Mouse (Mus musculus) limb, embryonic 15.5 days (tissue): Measurements from ENCODE around the gene Sigmar1. TPM values are rescaled to one million over a fixed set of nuclear protein-coding genes. Genes with fewer than 3 reads are reported as not detected.

Experiments used
- ATAC-seq: fragments of 200-750 bp; cut with Nextera tagmentation; 2 replicates; pipeline ENCODE4 v1.8.0; 2017; ENCODE audit warnings: low read depth, moderate TSS enrichment; ENCODE audit not compliant: insufficient number of reproducible peaks, low FRiP score, low TSS enrichment
- H3K27ac ChIP-seq: fragments of 300-500 bp; sonication (generic); 2 replicates; pipeline ENCODE4 v1.5.1; 2015; ENCODE audit warnings: moderate library complexity, mild to moderate bottlenecking, inconsistent platforms
- H3K27me3 ChIP-seq: fragments of 300-500 bp; sonication (generic); 2 replicates; pipeline ENCODE4 v1.6.1; 2015; ENCODE audit warnings: inconsistent platforms
- H3K36me3 ChIP-seq: fragments of 300-500 bp; sonication (generic); 2 replicates; pipeline ENCODE4 v1.6.1; 2015; ENCODE audit warnings: inconsistent platforms
- H3K4me1 ChIP-seq: fragments of 300-500 bp; sonication (generic); 2 replicates; pipeline ENCODE4 v1.6.1; 2015; ENCODE audit warnings: inconsistent platforms
- H3K4me2 ChIP-seq: fragments of 300-500 bp; sonication (generic); 2 replicates; pipeline ENCODE4 v1.6.1; 2015; ENCODE audit warnings: mild to moderate bottlenecking, inconsistent platforms
- H3K4me3 ChIP-seq: fragments of 300-500 bp; sonication (generic); 2 replicates; pipeline ENCODE4 v1.5.1; 2015; ENCODE audit warnings: mild to moderate bottlenecking, inconsistent platforms
- H3K9ac ChIP-seq: fragments of 300-500 bp; sonication (generic); 2 replicates; pipeline ENCODE4 v1.6.1; 2015; ENCODE audit warnings: inconsistent platforms
- H3K9me3 ChIP-seq: fragments of 300-500 bp; sonication (generic); 2 replicates; pipeline ENCODE4 v1.6.1; 2016; ENCODE audit warnings: inconsistent platforms
- WGBS: fragments of 180-500 bp; shearing (Covaris S2); methylation state at CpG from one replicate; pipeline ENCODE4 v1.1.7; 2015; 5-methylcytosine and 5-hydroxymethylcytosine counted together
- polyA plus RNA-seq: library from polyadenylated mRNA; unstranded; fragments of >200 nt; fragmentation: Nextera tagmentation; extraction: Ambion mirVana; gene quantifications from 2 replicates; pipeline ENCODE4 v1.2.1, GENCODE M21; 2015

Gene Sigmar1
- polyA plus RNA-seq, 1 experiment from 2014 or later = 76.1 TPM

- H3K27me3 ChIP-seq = no peaks in the 10 kb centered on the region
- 85% methylated on average over 5 of the region's 5 CpGs for WGBS
- no peak overlapping the region for H3K4me3 ChIP-seq
- no peak overlapping the region for H3K4me2 ChIP-seq
- ATAC-seq = no peak
- H3K9ac ChIP-seq = no peak overlapping the region
- peaks cover 53% of the 10 kb centered on the region for H3K36me3 ChIP-seq
- peaks cover 45% of the 10 kb centered on the region for H3K4me1 ChIP-seq
- no peak overlapping the region for H3K27ac ChIP-seq
- no peaks in the 10 kb centered on the region for H3K9me3 ChIP-seq
Observed at GRCm38 (mm10) chr4:41715596-41715995, 40.4 kb downstream of the Sigmar1 start.

- Histone ChIP-seq H3K27ac (no peak overlapping the region), H3K4me2 (no peak overlapping the region), H3K9ac (no peak overlapping the region), H3K4me1 (peaks cover 45% of the 10 kb centered on the region), H3K4me3 (no peak overlapping the region), H3K9me3 (no peaks in the 10 kb centered on the region), H3K27me3 (no peaks in the 10 kb centered on the region), H3K36me3 (peaks cover 50% of the 10 kb centered on the region)
- WGBS = 76% methylated on average over 8 of the region's 8 CpGs
- ATAC-seq = no peak
Observed at GRCm38 (mm10) chr4:41715082-41715481, 40.9 kb downstream of the Sigmar1 start.

DNA sequence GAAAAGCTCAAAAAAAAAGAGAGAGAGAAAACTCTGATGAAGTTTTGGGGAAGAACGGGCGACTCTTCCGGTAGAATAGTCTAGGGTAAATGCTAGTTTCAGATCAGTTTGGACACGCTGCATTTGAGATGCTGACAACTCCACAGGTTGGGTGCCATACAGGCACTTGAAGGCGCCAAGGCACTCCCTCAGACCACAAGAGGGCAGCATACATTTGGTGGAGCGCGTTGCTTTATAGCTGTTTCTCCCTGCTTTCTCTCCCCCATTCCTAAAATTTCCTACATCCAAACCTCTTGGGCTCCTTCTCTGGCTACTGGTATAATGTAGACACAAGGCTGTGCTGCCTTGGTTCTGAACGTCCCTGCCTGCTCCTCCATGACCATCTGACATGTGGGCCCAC lies 41.7 kb downstream of the Sigmar1 start:
- Histone ChIP-seq H3K9ac (no peak overlapping the region), H3K27ac (no peak overlapping the region), H3K4me1 (peaks cover 45% of the 10 kb centered on the region), H3K27me3 (no peaks in the 10 kb centered on the region), H3K4me3 (peak overlapping the region; percentile 55), H3K36me3 (peaks cover 42% of the 10 kb centered on the region), H3K9me3 (no peaks in the 10 kb centered on the region), H3K4me2 (peak overlapping the region; percentile 84)
- no peak for ATAC-seq
- 16% methylated on average over 8 of the region's 8 CpGs for WGBS

- ATAC-seq = no peak
- H3K27ac ChIP-seq = peak within 1 kb of the TSS; percentile 61
- H3K36me3 ChIP-seq = peaks cover 34% of the 10 kb centered on the region
- no peaks in the 10 kb centered on the region for H3K27me3 ChIP-seq
- peak within 1 kb of the TSS; percentile 68 for H3K9ac ChIP-seq
- peak within 1 kb of the TSS; percentile 84 for H3K4me2 ChIP-seq
- peak within 1 kb of the TSS; percentile 55 for H3K4me3 ChIP-seq
- H3K9me3 ChIP-seq = no peaks in the 10 kb centered on the region
- H3K4me1 ChIP-seq = peaks cover 45% of the 10 kb centered on the region
- WGBS = under 1% methylated on average over 61 of the region's 61 CpGs
Observed at GRCm38 (mm10) chr4:41713197-41714067, 42.5 kb downstream of the Sigmar1 start, which contains the start of gene Rpp25l. Rpp25l (minus strand) TSS chr4:41713534.

- no peak for ATAC-seq
- H3K4me1 ChIP-seq = peaks cover 50% of the 10 kb centered on the region
- WGBS = 35% methylated on average over 31 of the region's 31 CpGs
- peak overlapping the region; percentile 68 for H3K9ac ChIP-seq
- peak overlapping the region; percentile 84 for H3K4me2 ChIP-seq
- peak overlapping the region; percentile 55 for H3K4me3 ChIP-seq
- H3K36me3 ChIP-seq = peaks cover 26% of the 10 kb centered on the region
- H3K27me3 ChIP-seq = peaks cover 2% of the 10 kb centered on the region
- no peaks in the 10 kb centered on the region for H3K9me3 ChIP-seq
- peak overlapping the region; percentile 61 for H3K27ac ChIP-seq
Observed at GRCm38 (mm10) chr4:41712421-41713196, 43.3 kb downstream of the Sigmar1 start.

DNA sequence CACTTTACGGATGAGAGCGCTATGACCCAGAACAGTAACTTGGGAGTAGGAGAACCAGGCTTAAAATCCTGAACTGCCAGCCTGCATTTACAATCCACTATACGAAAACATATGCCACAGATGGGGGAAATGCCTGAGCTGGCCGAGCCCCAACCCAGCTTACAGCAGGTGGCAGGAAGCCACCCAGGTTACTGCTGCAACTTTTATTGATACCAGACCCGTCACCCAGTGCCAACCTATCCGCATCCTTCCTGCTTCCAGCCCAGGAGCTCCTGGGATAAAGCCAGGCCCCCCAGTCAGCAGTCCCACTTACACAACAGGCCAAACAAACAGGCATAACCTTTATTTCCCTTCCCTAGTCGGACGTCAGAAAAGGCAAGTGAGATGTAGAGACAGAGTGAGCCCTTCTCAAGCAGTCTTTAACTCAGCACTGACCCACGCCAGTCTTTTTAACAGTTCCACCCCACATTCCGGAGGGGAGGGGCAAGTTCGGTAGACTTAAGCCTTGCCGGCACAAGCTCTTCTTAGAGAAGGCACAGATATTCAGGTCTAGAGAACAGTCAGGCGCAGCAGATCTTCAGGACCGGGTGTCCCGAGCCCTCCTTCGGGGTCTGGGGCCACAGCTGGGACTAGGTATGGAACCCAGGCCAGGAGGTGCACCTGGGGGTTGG lies 44.1 kb downstream of the Sigmar1 start:
- Histone ChIP-seq H3K4me2 (peak overlapping the region; percentile 84), H3K27ac (peak overlapping the region; percentile 11; the same call in 1 of the 2 replicates), H3K9ac (peak overlapping the region; percentile 68), H3K4me1 (peaks cover 51% of the 10 kb centered on the region), H3K36me3 (peaks cover 18% of the 10 kb centered on the region), H3K4me3 (peak overlapping the region; percentile 55), H3K9me3 (no peaks in the 10 kb centered on the region), H3K27me3 (peaks cover 10% of the 10 kb centered on the region)
- 51% methylated on average over 16 of the region's 16 CpGs for WGBS
- no peak for ATAC-seq

- H3K9me3 ChIP-seq = no peaks in the 10 kb centered on the region
- H3K9ac ChIP-seq = no peak overlapping the region
- H3K4me2 ChIP-seq = no peak overlapping the region
- H3K4me3 ChIP-seq = no peak overlapping the region
- peaks cover 54% of the 10 kb centered on the region for H3K4me1 ChIP-seq
- H3K27me3 ChIP-seq = peaks cover 25% of the 10 kb centered on the region
- no peak for ATAC-seq
- H3K36me3 ChIP-seq = peaks cover 11% of the 10 kb centered on the region
- H3K27ac ChIP-seq = no peak overlapping the region
- WGBS = 63% methylated on average over 4 of the region's 4 CpGs
Observed at GRCm38 (mm10) chr4:41710229-41710628, 45.7 kb downstream of the Sigmar1 start.

GRCm38 (mm10) chr4:41708192-41708745 lies 47.7 kb downstream of the Sigmar1 start:
- H3K4me1 ChIP-seq = peaks cover 51% of the 10 kb centered on the region
- no peak overlapping the region for H3K4me3 ChIP-seq
- H3K9ac ChIP-seq = no peak overlapping the region
- H3K4me2 ChIP-seq = no peak overlapping the region
- WGBS = 36% methylated on average over 8 of the region's 8 CpGs
- no peaks in the 10 kb centered on the region for H3K9me3 ChIP-seq
- H3K36me3 ChIP-seq = peaks cover 5% of the 10 kb centered on the region; the same call in 1 of the 2 replicates
- H3K27me3 ChIP-seq = peaks cover 42% of the 10 kb centered on the region
- no peak overlapping the region for H3K27ac ChIP-seq
- no peak for ATAC-seq

DNA sequence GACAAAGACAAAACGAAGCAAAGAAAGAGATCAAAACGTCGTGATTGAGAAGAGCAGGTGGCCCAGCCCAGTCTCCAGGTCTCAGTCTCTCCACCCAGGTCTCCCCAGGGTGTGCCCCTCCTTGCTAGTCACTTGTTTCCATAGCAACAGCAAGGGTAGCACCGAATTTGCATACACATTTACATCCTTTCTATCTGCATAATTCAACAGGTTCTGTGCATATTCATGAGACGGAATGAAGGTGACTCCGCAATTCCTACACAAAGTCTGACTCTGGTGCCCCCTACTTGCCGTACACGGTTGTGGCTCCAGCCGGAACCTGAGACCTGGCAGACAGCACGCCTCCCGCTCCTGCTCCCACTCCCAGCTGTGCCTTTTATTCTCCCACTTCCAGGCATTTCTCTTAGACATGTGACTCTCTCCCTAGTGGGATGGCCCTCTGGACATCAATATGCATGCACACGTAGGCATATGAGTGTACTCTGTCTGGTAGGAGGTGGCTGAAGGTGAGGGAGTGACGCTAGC lies 48.9 kb downstream of the Sigmar1 start:
- WGBS = 2% methylated on average over 13 of the region's 13 CpGs
- Histone ChIP-seq H3K4me1 (peaks cover 44% of the 10 kb centered on the region), H3K9ac (no peak overlapping the region), H3K36me3 (peaks cover 5% of the 10 kb centered on the region; the same call in 1 of the 2 replicates), H3K9me3 (no peaks in the 10 kb centered on the region), H3K4me2 (peak overlapping the region; percentile 33; the same call in 1 of the 2 replicates), H3K27ac (no peak overlapping the region), H3K4me3 (no peak overlapping the region), H3K27me3 (peaks cover 45% of the 10 kb centered on the region)
- ATAC-seq = 0 out of 2 replicates have a peak, but pooled peaks have one; percentile 52

- Histone ChIP-seq H3K36me3 (peaks cover 4% of the 10 kb centered on the region; the same call in 1 of the 2 replicates), H3K9me3 (no peaks in the 10 kb centered on the region), H3K4me3 (no peak overlapping the region), H3K27ac (no peak overlapping the region), H3K27me3 (peaks cover 45% of the 10 kb centered on the region), H3K9ac (no peak overlapping the region), H3K4me2 (no peak overlapping the region), H3K4me1 (peaks cover 35% of the 10 kb centered on the region)
- WGBS = 56% methylated on average over 19 of the region's 19 CpGs
- no peak for ATAC-seq
Observed at GRCm38 (mm10) chr4:41705922-41706754, 49.8 kb downstream of the Sigmar1 start.
